Mouse (Mus musculus) hindlimb bud, embryonic 11.5 days (tissue): ENCODE results near the gene Vps37b.
A peak's percentile ranks its signal among the peaks of the same experiment; 100 is the strongest.
"Not testable (repeated sequence)": the region's sequence is repeated elsewhere in the genome, so short reads cannot be mapped to it uniquely, and the experiment has no call there.

ENCODE experiments used
- DNase-seq: peaks from one replicate; pipeline ENCODE4 v3.0.0-alpha.2; 2012; ENCODE audit warnings: low read depth, low spot score; ENCODE audit errors: extremely low spot score

Vps37b gene

DNA sequence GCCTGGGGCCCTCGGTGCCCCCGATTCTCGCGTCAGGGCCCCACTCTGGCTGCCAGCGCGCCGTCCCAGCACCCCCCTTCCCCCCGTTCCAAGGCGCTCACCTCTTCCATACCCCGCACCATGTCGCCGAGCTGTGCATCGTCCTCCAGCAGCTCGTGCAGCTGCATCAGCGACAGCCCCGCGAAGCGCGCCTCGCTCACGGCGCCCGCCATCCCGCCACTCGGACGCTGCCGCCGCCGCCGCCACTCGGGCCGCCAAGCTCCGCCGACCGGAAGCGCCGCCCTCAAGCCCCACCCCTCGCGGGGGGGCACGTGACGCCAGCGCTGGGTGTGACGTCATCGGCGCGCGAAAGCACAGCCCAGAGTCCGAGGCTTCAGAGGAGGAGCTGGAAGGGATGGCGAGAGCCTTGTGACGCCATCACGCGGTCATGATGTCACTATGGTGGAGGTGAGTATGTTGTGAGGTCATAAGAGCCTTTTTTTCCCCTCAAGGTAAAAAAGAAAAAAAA, at the start of gene Vps37b:
TSS of gene Vps37b (minus strand) at position 270 of the 508 bp plus-strand sequence.
- peak; percentile 88 for DNase-seq

DNA sequence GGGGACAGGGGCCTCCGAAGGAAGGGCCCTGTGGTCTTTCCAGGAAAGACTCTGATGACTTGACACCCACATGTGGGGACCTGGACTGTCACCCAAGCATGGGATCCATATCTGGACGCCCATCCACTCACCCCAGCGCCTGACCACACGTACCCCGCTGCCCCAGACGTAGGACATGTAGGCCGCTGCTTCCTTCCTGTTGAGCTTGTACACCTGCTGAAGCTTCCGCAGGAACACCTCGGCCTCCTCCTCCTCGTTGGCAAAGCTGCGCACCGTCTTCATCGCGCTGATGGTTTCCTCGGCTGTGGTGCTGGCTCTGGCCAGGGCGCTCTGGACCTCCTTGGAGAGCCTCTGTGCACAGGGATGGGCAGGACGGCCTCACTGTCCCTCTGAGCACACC, 47.8 kb upstream of the Vps37b start:
- no peak for DNase-seq

DNA sequence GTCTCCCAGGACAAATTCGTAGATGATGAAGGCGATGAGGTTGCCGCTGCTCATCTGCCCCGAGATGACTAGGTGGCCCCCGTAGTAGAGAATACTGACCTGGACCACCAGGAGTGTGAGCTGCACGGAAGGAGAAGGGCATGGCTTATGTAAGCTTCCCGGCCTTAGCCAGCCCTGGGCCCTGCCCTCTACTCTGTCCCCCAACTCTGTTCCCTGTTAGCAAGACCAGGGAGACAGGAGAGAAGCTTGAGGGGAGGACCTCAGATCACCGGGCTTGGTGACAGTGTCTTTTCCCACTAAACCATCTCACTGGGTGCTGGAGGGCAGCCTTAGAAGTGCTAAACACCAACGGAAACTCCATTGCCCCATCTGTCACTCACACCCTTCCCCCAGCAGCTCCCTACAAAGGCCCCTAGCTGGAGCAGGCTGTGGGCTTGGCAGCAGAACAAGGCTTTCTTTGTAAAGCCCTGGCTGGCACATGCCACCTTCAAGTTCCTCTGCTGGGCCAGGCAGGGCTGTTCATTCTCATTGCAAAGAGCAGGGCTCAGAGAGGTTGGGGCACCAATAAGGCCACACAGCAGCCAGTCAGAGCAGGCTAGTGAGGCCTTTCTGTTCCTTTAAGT, 46.8 kb upstream of the Vps37b start:
- DNase-seq = no peak

DNA sequence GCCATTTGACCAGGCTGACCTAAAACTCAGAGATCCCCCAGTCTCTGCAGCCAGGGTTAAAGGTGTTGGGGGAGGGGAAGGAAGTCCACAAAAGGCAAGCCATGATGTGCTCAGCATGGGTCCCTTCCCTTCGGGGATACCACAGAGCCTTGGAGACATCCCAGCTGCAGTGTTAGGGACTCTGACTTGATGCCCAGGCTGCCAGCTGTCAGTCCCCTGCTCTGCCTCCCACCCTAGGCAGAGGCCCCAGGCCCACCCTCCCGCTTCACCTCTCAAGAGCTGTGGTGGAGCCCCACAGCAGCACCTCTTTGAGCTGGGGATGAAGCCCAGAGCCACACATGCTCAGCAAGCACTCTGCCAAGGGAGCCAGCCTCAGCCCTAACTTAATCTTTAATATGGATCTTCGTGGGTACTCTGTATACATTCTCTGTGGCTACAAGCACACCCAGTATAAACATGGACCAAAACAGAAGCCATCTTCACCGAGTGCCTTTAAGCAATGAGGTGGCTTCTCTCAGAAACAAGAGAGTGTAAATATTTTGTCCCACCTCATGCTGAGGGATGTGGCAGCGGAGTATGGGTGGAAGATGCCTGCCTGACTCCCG, 45.9 kb upstream of the Vps37b start:
- DNase-seq = no peak

DNA sequence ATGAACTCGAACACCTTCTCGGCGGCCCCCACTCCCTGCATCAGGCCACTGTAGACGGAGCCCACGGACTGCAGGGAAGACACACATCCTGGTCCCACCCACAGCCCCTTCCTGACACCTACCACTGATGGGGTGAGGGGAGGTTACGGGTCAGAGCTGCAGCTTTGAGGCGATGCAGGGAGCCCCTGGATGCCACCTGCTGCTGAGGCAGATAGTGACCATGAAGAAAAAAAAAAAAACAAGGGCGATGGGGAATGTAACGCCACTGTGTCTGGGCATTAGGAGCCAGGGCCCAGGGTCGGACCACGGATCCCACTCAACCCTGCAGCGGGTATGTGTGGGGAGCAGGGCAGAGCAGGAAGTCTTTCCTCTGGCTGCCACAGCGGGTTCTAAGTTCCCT, 45.2 kb upstream of the Vps37b start:
- DNase-seq = no peak

DNA sequence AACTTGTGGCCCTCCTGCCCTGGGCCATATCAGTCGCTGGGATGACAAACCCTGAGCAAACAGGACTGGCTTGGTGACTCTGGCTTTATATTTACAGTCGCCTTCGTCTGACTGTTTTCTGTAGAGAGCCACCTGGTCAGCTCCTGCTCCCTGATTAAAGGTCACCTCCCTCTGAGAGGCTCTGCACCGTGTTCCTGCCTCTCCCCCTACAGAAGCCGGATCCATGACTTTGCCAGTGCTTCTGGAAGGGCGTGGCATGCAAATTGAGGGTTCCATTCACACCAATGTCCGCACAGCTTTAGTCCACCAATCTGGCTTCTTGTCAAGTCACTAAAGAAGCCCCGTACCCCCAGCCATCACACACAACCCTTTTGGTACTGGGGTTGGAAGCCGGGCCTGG, 44.5 kb upstream of the Vps37b start:
- no peak for DNase-seq

DNA sequence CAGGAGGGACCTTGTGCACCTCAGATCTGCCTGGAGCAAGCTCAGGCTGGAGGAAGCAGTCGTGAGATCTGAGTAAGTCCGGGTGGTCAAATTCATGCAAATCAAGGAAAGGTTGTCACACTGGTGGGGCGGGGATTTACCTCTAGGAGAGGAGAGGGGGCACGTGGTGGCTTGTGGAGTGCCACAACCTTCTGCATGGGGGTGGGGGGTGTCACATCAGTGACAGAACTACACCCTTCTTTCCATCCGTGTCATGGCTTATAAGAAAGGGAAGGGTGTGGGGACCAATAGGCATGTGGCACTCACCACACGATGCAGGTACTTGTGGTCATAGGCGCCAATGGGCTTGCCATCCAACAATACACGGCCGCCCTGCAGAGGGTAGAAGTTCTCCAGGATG, 43.6 kb upstream of the Vps37b start:
- no peak for DNase-seq

DNA sequence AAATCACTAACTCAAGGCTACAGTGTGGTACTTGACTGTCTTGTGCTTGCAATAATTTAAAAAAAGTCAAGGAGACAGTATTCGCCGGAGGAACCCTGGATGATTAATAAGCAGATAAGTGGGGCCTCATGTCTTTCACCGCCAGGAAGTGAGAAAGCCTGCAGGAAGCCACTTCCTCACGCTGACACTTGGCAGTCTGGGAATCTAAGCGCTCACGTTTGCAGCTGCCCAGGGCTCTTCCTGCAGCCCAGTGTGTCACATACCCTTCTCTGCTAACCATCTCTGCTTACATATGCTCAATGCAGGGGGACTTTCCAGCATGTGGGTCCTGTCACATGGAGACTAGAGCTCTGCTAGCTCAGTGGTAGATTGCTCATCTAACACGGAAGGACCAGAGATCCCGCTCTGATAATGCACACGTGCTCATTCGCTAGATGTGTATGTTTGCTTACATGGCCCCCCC, 42.8 kb upstream of the Vps37b start:
- no peak for DNase-seq

DNA sequence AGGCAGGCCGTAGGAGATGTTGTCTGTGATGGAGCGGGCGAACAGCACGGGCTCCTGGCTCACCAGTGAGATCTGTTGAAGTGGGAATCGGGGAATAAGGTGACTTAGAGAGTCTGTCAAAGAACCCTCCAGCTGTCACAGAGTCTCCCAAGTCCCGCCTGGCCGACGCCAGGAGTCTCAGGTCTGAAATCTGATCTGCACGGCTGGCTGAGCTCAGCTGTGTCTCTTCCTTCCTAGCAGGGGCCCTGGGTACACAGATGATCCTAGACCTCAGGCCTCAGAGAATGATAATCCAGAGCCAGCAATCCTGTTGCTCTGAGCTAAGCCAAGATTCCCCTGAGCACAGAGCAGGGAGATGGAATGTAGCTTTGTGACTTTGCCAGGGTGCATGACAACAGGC, 41.6 kb upstream of the Vps37b start:
- no peak for DNase-seq

DNA sequence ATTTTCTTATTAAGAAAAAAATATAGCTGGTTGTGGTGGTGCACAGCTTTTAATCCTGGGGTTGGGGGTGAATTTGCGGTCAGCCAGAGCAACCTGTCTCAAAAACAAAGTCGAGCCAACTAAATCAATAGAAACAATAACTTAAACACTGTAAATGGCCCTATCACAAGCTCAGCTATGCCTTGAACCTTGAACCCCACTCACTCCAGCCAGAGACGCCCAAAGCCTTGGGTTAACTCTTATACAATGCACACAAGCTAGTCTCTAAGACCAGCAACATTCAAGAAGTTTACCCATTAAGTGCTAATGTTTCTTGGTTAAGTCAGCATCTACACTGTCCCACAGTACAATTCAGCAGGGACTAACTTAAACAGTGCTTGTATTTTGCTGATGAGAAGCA, 37.6 kb upstream of the Vps37b start:
- DNase-seq = no peak

DNA sequence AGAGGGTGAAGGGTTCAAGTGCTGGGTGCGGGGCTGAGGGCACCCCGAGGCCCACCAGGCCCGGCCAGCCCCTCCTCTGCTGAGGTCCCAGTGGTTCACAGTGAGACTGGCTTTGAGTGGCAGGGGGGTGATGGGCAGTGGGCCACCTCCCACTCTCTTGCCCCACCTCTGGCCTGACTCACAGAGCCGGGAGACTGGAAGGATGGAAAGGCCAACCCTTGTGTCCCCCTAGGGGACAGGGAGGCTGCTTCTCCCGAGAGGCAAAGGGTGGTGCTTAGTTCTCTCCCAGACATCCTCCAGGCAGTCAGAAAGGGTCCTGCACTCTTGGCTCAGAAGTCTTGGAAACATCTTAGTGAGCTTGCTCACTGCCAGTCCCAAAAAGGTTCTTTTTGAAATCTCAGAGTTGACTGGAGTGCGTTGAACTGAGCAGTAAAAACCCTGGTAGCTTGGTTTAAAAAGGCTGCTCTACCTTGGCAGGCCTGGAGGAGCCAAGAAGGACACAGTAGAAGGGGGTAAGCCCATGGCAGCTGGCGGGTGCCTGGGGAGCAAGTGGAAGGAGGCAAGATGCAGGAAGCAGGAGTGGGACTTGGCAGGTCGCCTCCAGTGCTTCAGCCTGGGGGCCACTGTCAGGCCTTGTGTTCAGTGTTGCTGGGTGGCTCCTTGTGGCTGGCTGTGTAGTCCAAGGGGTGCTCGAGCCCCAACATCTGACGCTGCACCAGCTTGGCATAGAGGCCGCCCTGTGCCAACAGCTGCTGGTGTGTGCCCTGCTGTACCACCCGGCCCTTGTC, 30.2 kb upstream of the Vps37b start:
- DNase-seq = no peak

DNA sequence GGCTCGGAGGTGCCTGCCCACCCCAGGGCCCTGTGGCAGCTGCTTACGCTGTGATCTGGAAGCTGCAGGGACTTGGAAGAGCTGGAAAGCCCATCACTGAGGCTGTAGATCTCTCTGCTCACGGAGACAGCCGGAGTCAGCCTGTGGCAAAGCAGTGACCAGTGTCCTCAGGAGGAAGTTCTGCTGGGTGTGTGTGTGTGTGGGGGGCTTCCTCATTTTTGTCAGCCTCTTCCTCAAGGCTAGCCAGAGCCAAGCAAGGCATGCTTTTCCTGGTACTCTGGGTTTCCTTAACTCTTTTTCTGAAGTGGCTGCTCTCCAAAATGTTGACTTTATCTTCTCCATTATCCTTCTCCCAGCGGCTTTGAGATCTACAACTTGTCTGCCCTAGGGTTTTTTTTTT, 27.6 kb upstream of the Vps37b start:
- no peak for DNase-seq

DNA sequence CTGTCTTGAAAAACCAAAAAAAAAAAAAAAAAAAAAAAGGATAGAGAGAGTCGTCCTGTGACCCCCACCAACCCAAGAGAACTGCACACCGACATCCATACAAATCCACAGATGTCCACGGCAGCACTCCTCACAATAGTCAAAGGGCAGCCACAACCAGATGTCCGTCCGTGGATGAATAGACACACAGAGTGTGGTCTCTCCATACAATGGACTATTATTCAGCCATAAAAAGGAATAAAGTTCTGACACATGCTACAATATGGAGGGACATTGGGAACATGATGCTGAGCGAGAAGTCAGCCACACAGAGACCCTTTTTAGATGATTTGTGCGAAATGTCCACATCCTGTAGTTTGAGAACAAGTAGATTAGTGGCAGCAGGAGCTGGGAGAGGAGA, 26.7 kb upstream of the Vps37b start:
- DNase-seq = no peak

DNA sequence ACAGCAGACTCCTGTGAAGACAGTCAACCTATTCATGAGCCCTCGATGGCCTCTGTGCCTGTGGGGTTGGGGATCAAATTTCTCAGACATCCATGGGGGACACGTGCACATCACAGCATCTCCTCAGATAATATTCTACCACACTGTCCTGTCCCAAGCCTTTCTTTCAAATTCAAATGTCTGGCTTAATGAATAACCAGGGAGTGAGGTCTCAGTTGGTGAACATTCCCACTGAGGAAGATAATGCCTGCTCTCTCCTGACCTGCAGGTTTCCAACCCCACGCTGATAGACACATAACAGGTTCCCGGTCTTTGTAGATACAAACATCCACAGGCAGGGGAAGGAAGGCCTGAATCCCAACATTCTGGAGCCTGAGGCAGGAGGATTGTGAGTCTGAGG, 24.9 kb upstream of the Vps37b start:
- DNase-seq = no peak

DNA sequence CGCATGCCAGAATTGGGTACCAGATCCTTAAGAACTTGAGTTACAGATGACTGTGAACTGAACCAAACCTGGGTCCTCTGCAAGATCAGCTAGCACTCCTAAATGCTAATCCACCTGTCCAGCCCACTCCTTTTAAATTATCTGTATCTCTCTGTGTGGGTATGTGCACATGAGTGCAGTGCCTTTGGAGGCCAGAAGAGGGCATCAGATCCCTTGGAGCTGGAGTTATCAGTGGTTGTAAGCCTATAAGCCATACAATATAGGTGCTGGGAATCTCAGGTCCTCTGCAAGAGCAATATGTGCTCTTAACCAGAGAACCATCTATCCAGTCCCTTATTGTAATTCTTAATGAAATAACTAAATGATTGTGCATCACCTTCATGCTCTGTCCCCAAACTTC, 24.1 kb upstream of the Vps37b start:
- no peak for DNase-seq

DNA sequence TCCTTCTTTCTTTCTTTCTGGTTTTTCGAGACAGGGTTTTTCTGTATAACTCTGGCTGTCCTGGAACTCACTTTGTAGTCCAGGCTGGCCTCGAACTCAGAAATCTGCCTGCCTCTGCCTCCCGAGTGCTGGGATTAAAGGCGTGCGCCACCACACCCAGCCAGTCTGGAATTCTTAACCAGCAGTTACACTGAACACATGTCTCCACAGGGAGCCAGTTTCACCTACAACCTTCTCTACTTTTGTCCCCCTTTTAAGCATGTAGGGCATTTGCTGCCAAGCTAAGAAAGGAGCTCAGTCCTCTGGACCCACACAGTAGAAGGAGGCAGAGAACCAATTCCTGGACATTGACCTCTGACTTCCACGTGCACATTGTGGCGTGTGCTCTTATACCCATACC, 20.6 kb upstream of the Vps37b start:
- not testable (repeated sequence) for DNase-seq

DNA sequence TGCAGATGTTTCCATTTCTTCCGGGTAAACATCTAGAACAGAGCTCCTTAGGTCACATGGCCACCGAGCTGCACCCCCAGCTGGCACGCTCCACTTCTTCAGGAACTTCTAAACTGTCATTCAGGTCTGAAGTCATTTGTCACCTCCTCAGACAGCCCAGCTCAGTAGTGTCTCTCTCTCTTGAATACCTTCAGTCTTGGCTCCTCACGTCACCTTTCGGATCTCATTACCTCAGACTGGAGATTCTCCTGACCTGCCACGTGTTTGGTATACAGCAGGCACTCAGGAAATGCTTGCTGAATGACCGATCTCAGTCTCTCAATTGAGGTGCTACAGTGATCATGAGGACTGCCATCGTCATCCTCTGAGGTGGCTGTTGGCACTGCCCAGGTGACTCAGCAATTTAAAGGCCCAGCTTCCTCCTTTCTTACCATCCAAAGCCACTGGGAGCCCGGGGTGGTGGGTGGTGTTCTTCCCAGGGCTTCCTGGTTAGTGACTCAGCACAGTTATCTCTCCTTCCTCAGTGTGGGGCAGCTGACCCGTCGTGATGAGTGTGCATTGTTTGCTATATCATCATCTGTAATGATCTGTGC, 19.9 kb upstream of the Vps37b start:
- DNase-seq = no peak

DNA sequence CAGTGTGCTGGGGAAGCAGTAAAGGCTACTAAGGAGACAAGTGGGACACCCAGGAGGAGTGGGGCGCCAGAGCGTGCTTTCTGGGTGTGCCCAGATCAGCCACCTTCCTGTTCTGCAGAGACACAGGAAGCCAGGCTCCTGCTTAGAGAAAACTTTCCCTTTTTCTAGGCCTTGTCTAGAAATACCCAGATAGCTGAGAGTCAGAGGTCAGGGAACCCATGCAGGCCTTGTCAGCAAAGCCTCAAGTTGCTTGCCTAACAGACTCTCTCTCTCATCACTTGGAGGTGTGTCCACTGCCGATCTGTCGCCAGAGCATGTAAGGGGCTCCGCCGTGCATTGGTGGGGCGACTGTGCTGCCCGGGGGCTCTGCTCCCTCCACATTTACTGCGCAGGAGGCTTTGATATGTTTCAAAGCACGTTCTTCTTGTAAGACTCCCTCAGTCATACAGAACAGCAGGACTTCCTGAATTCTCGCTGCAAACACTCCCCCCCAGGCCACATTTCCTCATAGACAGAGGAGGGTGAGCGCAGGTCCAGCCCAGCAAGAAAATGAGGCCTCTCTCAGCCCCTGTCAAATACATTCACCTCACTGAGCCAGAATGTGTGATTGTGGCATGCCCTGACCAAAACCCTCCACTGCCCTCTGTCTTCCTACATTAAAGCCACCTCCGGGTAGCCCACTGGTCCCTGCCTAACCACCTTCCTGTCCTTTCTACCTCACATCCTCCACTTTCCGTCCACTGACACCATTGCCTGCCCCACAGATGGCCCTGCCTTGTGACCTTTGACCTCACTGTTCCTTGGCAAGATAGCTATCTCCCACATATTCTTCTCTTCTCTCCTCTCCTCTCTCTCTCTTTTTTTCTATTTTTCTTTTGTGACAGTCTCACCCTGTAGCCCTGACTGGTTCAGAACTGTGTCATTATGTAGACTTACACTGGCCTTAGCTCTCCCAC, 18.3 kb upstream of the Vps37b start:
- no peak for DNase-seq

DNA sequence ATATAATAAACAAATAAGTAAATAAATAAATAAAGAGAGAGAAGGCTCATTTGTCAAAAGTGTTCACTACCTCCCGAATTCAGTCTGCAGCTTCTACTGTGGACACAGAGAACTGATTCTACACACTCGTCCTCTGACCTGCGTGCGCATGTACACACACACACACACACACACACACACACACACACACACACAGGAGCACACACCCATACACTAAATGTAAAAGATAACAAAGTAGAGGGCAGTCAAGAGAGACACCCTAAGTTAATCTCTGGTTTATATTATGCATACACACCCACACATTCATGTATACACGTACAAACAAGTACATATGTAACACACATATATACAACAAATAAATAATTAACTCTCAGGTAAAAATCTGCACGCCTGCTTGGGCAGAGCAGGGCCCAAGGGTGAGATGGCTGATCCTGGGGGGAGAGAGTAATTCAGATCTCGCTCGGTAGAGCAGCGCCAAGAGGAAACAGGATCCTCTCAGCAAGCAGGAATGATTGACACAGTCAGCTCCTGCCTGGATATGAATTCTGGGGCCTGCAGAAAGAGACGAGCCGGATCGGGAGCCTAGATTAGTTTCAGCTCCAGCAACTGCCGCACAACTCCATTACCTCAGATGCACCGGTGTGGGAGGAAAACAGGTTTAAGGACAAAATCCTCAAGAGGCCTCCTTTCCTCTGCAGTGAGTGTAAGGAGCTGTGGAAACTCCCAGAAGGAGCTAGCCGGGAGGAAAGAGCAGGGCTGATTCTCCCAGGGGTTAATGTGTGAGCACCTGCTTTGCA, 17.4 kb upstream of the Vps37b start:
- no peak for DNase-seq
